Mouse (Mus musculus): ENCODE measurements at regions not wholly inside any gene's neighbourhood (a gene's known extent, or its start where the extent isn't known, plus 50 kb on each side); places are given as distances from the start of the nearest gene placed in this dataset.

- no peak for TF ChIP-seq CTCF (IDR thresholded peaks at IDR 0.05; ENCODE audit: low read depth)
- no peak for TF ChIP-seq EP300 (optimal IDR thresholded peaks at IDR 0.05)
Observed at GRCm38 (mm10) chr10:118787280-118787690, 82.7 kb downstream of the Dyrk2 start.

Data from stomach, postnatal 0 days (tissue).